Mouse (Mus musculus): ENCODE results near the gene Otub2.

- no peak for TF ChIP-seq CTCF (IDR thresholded peaks at IDR 0.05; ENCODE audit: extremely low read depth, insufficient read depth, low read length)
- no peak for TF ChIP-seq POLR2A (IDR thresholded peaks at IDR 0.05; ENCODE audit: extremely low read depth, insufficient read depth, low read length)
Observed at GRCm38 (mm10) chr12:103358216-103358615, 30.3 kb upstream of the Otub2 start.
